Mouse (Mus musculus): Measurements from ENCODE around the gene Arid1b.

GRCm38 (mm10) chr17:5330063-5330462 lies 335.9 kb downstream of the Arid1b start:
- TF ChIP-seq POLR2A (IDR thresholded peaks at IDR 0.05; ENCODE audit: borderline replicate concordance, extremely low read depth, insufficient read depth, insufficient read length, poor library complexity, severe bottlenecking), result no peak
- no peak for TF ChIP-seq CTCF (IDR thresholded peaks at IDR 0.05; ENCODE audit: borderline replicate concordance, extremely low read depth, insufficient read depth, insufficient read length)
